Mouse (Mus musculus) kidney, postnatal 0 days (tissue): ENCODE results near the gene Arf1. TPM values are rescaled to one million over a fixed set of nuclear protein-coding genes. Genes with fewer than 3 reads are reported as not detected.

ENCODE experiments used
- ATAC-seq: fragments of 200-750 bp; cut with Nextera tagmentation; replicated peaks from 2 replicates; pipeline ENCODE4 v1.8.0; 2017; ENCODE audit warnings: low read depth, moderate number of reproducible peaks, moderate TSS enrichment, moderate library complexity; ENCODE audit not compliant: low FRiP score
- DNase-seq: peaks from one replicate; pipeline ENCODE4 v3.0.0-alpha.2; 2016; ENCODE audit warnings: low spot score
- H3K27ac ChIP-seq: fragments of 300-500 bp; sonication (generic); 2 replicates; pipeline ENCODE4 v1.5.1; 2014; ENCODE audit warnings: mild to moderate bottlenecking
- H3K27me3 ChIP-seq: fragments of 300-500 bp; sonication (generic); 2 replicates; pipeline ENCODE4 v1.6.1; 2014; ENCODE audit warnings: low read length, mixed read lengths; ENCODE audit not compliant: insufficient read depth
- H3K36me3 ChIP-seq: fragments of 300-500 bp; sonication (generic); 2 replicates; pipeline ENCODE4 v1.6.1; 2014; ENCODE audit warnings: low read length, mixed read lengths; ENCODE audit not compliant: insufficient read depth
- H3K4me1 ChIP-seq: fragments of 300-500 bp; sonication (generic); replicated peaks from 2 replicates; pipeline ENCODE4 v1.6.1; 2014; ENCODE audit warnings: antibody characterized with exemption, low read length, mixed read lengths; ENCODE audit not compliant: insufficient read depth
- H3K4me2 ChIP-seq: fragments of 300-500 bp; sonication (generic); 2 replicates; pipeline ENCODE4 v1.6.1; 2014; ENCODE audit warnings: mild to moderate bottlenecking, low read length, moderate library complexity, mixed read lengths
- H3K4me3 ChIP-seq: fragments of 300-500 bp; sonication (generic); replicated peaks from 2 replicates; pipeline ENCODE4 v1.5.1; 2014; ENCODE audit warnings: low read depth, low read length
- H3K9ac ChIP-seq: fragments of 300-500 bp; sonication (generic); 2 replicates; pipeline ENCODE4 v1.6.1; 2014; ENCODE audit warnings: low read depth, low read length
- H3K9me3 ChIP-seq: fragments of 300-500 bp; sonication (generic); replicated peaks from 2 replicates; pipeline ENCODE4 v1.6.1; 2016; ENCODE audit warnings: low read length, inconsistent platforms, mixed read lengths
- CTCF ChIP-seq: IDR thresholded peaks from 2 replicates; pipeline ENCODE4 v1.5.1; 2016; ENCODE audit warnings: antibody characterized with exemption, low read depth, mild to moderate bottlenecking, moderate library complexity
- WGBS: fragments of 180-500 bp; shearing (Covaris S2); extraction: QIAGEN DNeasy Blood & Tissue Kit; methylation state at CpG from one replicate; pipeline ENCODE4 v1.1.7; 2014; 5-methylcytosine and 5-hydroxymethylcytosine counted together
- polyA plus RNA-seq: library from polyadenylated mRNA; unstranded; fragments of >200 nt; fragmentation: Nextera tagmentation; extraction: Ambion mirVana; gene quantifications from 2 replicates; pipeline ENCODE4 v1.2.1, GENCODE M21; 2015

Arf1 gene
- polyA plus RNA-seq, 1 experiment from 2014 or later, result 670 TPM

GRCm38 (mm10) chr11:59241841-59242240 is 13.8 kb upstream of the Arf1 start:
- 12% methylated on average over 3 of the region's 3 CpGs for WGBS
- H3K9ac ChIP-seq, result no peak overlapping the region
- TF ChIP-seq CTCF, result no peak
- DNase-seq, result no peak
- H3K4me2 ChIP-seq, result no peak overlapping the region
- no peak for ATAC-seq
- H3K27me3 ChIP-seq, result no peaks in the 10 kb centered on the region
- H3K36me3 ChIP-seq, result no peaks in the 10 kb centered on the region
- H3K27ac ChIP-seq, result no peak overlapping the region
- no peak overlapping the region for H3K4me3 ChIP-seq
- no peaks in the 10 kb centered on the region; the same call in 1 of the 2 replicates for H3K4me1 ChIP-seq
- H3K9me3 ChIP-seq, result no peaks in the 10 kb centered on the region

- ATAC-seq (no peak), DNase-seq (no peak)
- 81% methylated on average over 4 of the region's 4 CpGs for WGBS
- H3K9ac ChIP-seq, result no peak overlapping the region
- H3K4me3 ChIP-seq, result no peak overlapping the region
- H3K27ac ChIP-seq, result no peak overlapping the region
- no peak overlapping the region for H3K4me2 ChIP-seq
- no peaks in the 10 kb centered on the region for H3K9me3 ChIP-seq
- no peaks in the 10 kb centered on the region; the same call in 1 of the 2 replicates for H3K4me1 ChIP-seq
- H3K36me3 ChIP-seq, result no peaks in the 10 kb centered on the region
- TF ChIP-seq CTCF, result no peak
- no peaks in the 10 kb centered on the region; the same call in 1 of the 2 replicates for H3K27me3 ChIP-seq
Measured at GRCm38 (mm10) chr11:59239796-59240195, 11.7 kb upstream of the Arf1 start.

- Histone ChIP-seq H3K27ac (no peak overlapping the region), H3K4me1 (no peaks in the 10 kb centered on the region; the same call in 1 of the 2 replicates), H3K36me3 (no peaks in the 10 kb centered on the region), H3K4me3 (no peak overlapping the region), H3K9ac (no peak overlapping the region), H3K9me3 (no peaks in the 10 kb centered on the region), H3K4me2 (no peak overlapping the region), H3K27me3 (no peaks in the 10 kb centered on the region; the same call in 1 of the 2 replicates)
- no peak for DNase-seq
- 48% methylated on average over 4 of the region's 4 CpGs for WGBS
- no peak for TF ChIP-seq CTCF
- ATAC-seq, result peak; percentile 7; the same call in 1 of the 2 replicates
Measured at GRCm38 (mm10) chr11:59239428-59239785, 11.3 kb upstream of the Arf1 start.

GRCm38 (mm10) chr11:59238525-59239427 is 10.7 kb upstream of the Arf1 start:
- WGBS, result 5% methylated on average over 14 of the region's 15 CpGs
- Histone ChIP-seq H3K4me3 (no peak overlapping the region), H3K9me3 (no peaks in the 10 kb centered on the region), H3K4me1 (no peaks in the 10 kb centered on the region; the same call in 1 of the 2 replicates), H3K27ac (no peak overlapping the region), H3K4me2 (no peak overlapping the region), H3K9ac (no peak overlapping the region), H3K27me3 (no peaks in the 10 kb centered on the region; the same call in 1 of the 2 replicates), H3K36me3 (no peaks in the 10 kb centered on the region)
- DNase-seq (peak; percentile 80), ATAC-seq (peak; percentile 76)
- peak; percentile 74 for TF ChIP-seq CTCF

GRCm38 (mm10) chr11:59232797-59233196 is 4.7 kb upstream of the Arf1 start:
- Histone ChIP-seq H3K4me3 (no peak overlapping the region), H3K4me2 (no peak overlapping the region), H3K27me3 (no peaks in the 10 kb centered on the region; the same call in 1 of the 2 replicates), H3K4me1 (peaks cover 6% of the 10 kb centered on the region; the same call in 1 of the 2 replicates), H3K36me3 (no peaks in the 10 kb centered on the region), H3K9ac (no peak overlapping the region), H3K27ac (no peak overlapping the region), H3K9me3 (no peaks in the 10 kb centered on the region)
- DNase-seq (no peak), ATAC-seq (no peak)
- 68% methylated on average over 2 of the region's 2 CpGs for WGBS
- peak; percentile 57 for TF ChIP-seq CTCF

GRCm38 (mm10) chr11:59230144-59230760 is 2.2 kb upstream of the Arf1 start:
- H3K9me3 ChIP-seq, result no peaks in the 10 kb centered on the region
- no peak overlapping the region for H3K4me3 ChIP-seq
- H3K27ac ChIP-seq, result no peak overlapping the region
- peak; percentile 67 for DNase-seq
- peak; percentile 82 for TF ChIP-seq CTCF
- H3K4me2 ChIP-seq, result no peak overlapping the region
- WGBS, result 12% methylated on average over 7 of the region's 7 CpGs
- ATAC-seq, result no peak
- H3K9ac ChIP-seq, result no peak overlapping the region
- H3K36me3 ChIP-seq, result no peaks in the 10 kb centered on the region
- H3K27me3 ChIP-seq, result no peaks in the 10 kb centered on the region; the same call in 1 of the 2 replicates
- peaks cover 13% of the 10 kb centered on the region for H3K4me1 ChIP-seq
